Mouse (Mus musculus): ENCODE results near the gene Lrp2. TPM values are rescaled to one million over a fixed set of nuclear protein-coding genes. Genes with fewer than 3 reads are reported as not detected.

Gene Lrp2
- polyA plus RNA-seq, 1 experiment, result 0.07 TPM

- Histone ChIP-seq H3ac (ENCODE audit: control insufficient read depth, insufficient read length) (no peak overlapping the region), H3K4me3 (no peak overlapping the region), H3K4me2 (ENCODE audit: low read depth) (no peak overlapping the region), H3K27me3 (ENCODE audit: control insufficient read depth, insufficient read depth, insufficient read length) (no peaks in the 10 kb centered on the region), H3K36me3 (ENCODE audit: control insufficient read depth, insufficient read depth) (peaks cover 4% of the 10 kb centered on the region), H3K79me2 (ENCODE audit: control insufficient read depth, insufficient read depth) (no peaks in the 10 kb centered on the region)
- TF ChIP-seq REST (IDR thresholded peaks at IDR 0.05; ENCODE audit: insufficient read depth, insufficient read length) (no peak), MAX (IDR thresholded peaks at IDR 0.05; ENCODE audit: low read depth) (no peak), CEBPB (IDR thresholded peaks at IDR 0.05; ENCODE audit: insufficient read depth, poor library complexity, severe bottlenecking) (no peak), E2F4 (IDR thresholded peaks at IDR 0.05; ENCODE audit: insufficient read depth) (no peak), MYOD1 (IDR thresholded peaks at IDR 0.05; ENCODE audit: control insufficient read depth in 1 of 3, insufficient read length in 2 of 3, low read depth in 2 of 3) (no peak), POLR2AphosphoS2 (IDR thresholded peaks at IDR 0.05; ENCODE audit: insufficient read length, low read depth) (no peak), TCF3 (IDR thresholded peaks at IDR 0.05; ENCODE audit: insufficient read length, low read depth) (no peak), TCF12 (IDR thresholded peaks at IDR 0.05; ENCODE audit: insufficient read depth, poor library complexity, severe bottlenecking) (no peak), USF1 (IDR thresholded peaks at IDR 0.05; ENCODE audit: low read depth) (no peak), SRF (IDR thresholded peaks at IDR 0.05; ENCODE audit: control insufficient read depth, insufficient read length, low read depth) (no peak), MYOG (IDR thresholded peaks at IDR 0.05; ENCODE audit: control insufficient read depth in 1 of 3, insufficient read depth in 1 of 3, insufficient read length in 2 of 3, low read depth in 2 of 3) (no peak), POLR2A (IDR thresholded peaks at IDR 0.05; ENCODE audit: insufficient read length, low read depth) (no peak)
Observed at GRCm38 (mm10) chr2:69395597-69396248, 190.1 kb downstream of the Lrp2 start.

DNA sequence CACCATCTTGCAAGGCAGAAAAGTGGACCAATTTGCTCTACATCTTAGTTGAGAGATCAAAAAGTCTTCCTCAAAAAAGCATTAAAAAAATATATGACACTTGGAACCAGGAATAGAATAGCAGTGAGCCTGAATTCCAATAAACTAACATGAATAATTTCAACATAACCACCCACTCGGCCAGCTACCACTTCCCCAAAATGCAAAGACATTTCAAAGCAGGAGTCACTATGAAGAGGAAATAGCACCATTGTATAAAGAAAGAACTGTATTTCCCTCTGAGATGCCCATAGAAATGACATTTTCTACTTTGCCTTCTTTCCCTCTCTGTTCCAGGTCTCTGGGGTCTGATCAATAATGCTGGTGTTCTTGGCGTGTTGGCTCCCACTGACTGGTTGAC is 191.9 kb downstream of the Lrp2 start:
- Histone ChIP-seq H3K36me3 (ENCODE audit: control insufficient read depth, insufficient read depth) (peaks cover 4% of the 10 kb centered on the region), H3K79me2 (ENCODE audit: control insufficient read depth, insufficient read depth) (no peaks in the 10 kb centered on the region), H3ac (ENCODE audit: control insufficient read depth, insufficient read length) (no peak overlapping the region), H3K27me3 (ENCODE audit: control insufficient read depth, insufficient read depth, insufficient read length) (no peaks in the 10 kb centered on the region), H3K4me3 (no peak overlapping the region), H3K4me2 (ENCODE audit: low read depth) (no peak overlapping the region)
- TF ChIP-seq MAX (IDR thresholded peaks at IDR 0.05; ENCODE audit: low read depth), result no peak
- TF ChIP-seq SRF (IDR thresholded peaks at IDR 0.05; ENCODE audit: control insufficient read depth, insufficient read length, low read depth), result no peak
- no peak for TF ChIP-seq USF1 (IDR thresholded peaks at IDR 0.05; ENCODE audit: low read depth)
- no peak for TF ChIP-seq E2F4 (IDR thresholded peaks at IDR 0.05; ENCODE audit: insufficient read depth)
- no peak for TF ChIP-seq REST (IDR thresholded peaks at IDR 0.05; ENCODE audit: insufficient read depth, insufficient read length)
- TF ChIP-seq POLR2A (IDR thresholded peaks at IDR 0.05; ENCODE audit: insufficient read length, low read depth), result no peak
- TF ChIP-seq TCF3 (IDR thresholded peaks at IDR 0.05; ENCODE audit: insufficient read length, low read depth), result no peak
- no peak for TF ChIP-seq CEBPB (IDR thresholded peaks at IDR 0.05; ENCODE audit: insufficient read depth, poor library complexity, severe bottlenecking)
- no peak for TF ChIP-seq MYOG (IDR thresholded peaks at IDR 0.05; ENCODE audit: control insufficient read depth in 1 of 3, insufficient read depth in 1 of 3, insufficient read length in 2 of 3, low read depth in 2 of 3)
- TF ChIP-seq MYOD1 (IDR thresholded peaks at IDR 0.05; ENCODE audit: control insufficient read depth in 1 of 3, insufficient read length in 2 of 3, low read depth in 2 of 3), result no peak
- TF ChIP-seq POLR2AphosphoS2 (IDR thresholded peaks at IDR 0.05; ENCODE audit: insufficient read length, low read depth), result no peak
- no peak for TF ChIP-seq TCF12 (IDR thresholded peaks at IDR 0.05; ENCODE audit: insufficient read depth, poor library complexity, severe bottlenecking)

GRCm38 (mm10) chr2:69386118-69386871 is 199.6 kb downstream of the Lrp2 start:
- Histone ChIP-seq H3K36me3 (ENCODE audit: control insufficient read depth, insufficient read depth) (no peaks in the 10 kb centered on the region), H3K79me2 (ENCODE audit: control insufficient read depth, insufficient read depth) (no peaks in the 10 kb centered on the region), H3K4me2 (ENCODE audit: low read depth) (no peak overlapping the region), H3K4me3 (no peak overlapping the region), H3ac (ENCODE audit: control insufficient read depth, insufficient read length) (no peak overlapping the region), H3K27me3 (ENCODE audit: control insufficient read depth, insufficient read depth, insufficient read length) (no peaks in the 10 kb centered on the region)
- TF ChIP-seq MAX (IDR thresholded peaks at IDR 0.05; ENCODE audit: low read depth), result no peak
- TF ChIP-seq TCF12 (IDR thresholded peaks at IDR 0.05; ENCODE audit: insufficient read depth, poor library complexity, severe bottlenecking), result no peak
- TF ChIP-seq MYOD1 (IDR thresholded peaks at IDR 0.05; ENCODE audit: control insufficient read depth in 1 of 3, insufficient read length in 2 of 3, low read depth in 2 of 3), result no peak
- no peak for TF ChIP-seq E2F4 (IDR thresholded peaks at IDR 0.05; ENCODE audit: insufficient read depth)
- TF ChIP-seq POLR2A (IDR thresholded peaks at IDR 0.05; ENCODE audit: insufficient read length, low read depth), result no peak
- no peak for TF ChIP-seq USF1 (IDR thresholded peaks at IDR 0.05; ENCODE audit: low read depth)
- TF ChIP-seq CEBPB (IDR thresholded peaks at IDR 0.05; ENCODE audit: insufficient read depth, poor library complexity, severe bottlenecking), result no peak
- no peak for TF ChIP-seq TCF3 (IDR thresholded peaks at IDR 0.05; ENCODE audit: insufficient read length, low read depth)
- TF ChIP-seq SRF (IDR thresholded peaks at IDR 0.05; ENCODE audit: control insufficient read depth, insufficient read length, low read depth), result no peak
- no peak for TF ChIP-seq REST (IDR thresholded peaks at IDR 0.05; ENCODE audit: insufficient read depth, insufficient read length)
- no peak for TF ChIP-seq POLR2AphosphoS2 (IDR thresholded peaks at IDR 0.05; ENCODE audit: insufficient read length, low read depth)

DNA sequence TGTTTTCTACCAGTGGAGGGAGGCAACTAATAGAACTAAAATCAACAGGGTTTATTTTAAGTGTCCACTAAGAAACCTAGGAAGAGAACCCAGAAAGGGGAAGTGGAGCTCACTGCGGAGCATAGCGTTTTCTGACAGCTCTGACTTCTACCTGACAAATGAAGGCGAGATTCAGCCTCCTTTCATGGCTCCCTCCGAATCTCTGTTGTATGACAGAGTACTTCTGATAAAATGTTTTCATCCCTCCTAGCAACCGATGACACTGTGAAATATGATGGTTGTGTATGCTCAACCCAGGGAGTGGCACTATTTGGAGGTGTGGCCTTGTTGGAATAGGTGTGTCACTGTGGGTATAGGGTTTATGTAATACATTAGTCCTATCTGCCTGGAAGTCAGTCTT is 203.0 kb downstream of the Lrp2 start:
- TF ChIP-seq CEBPB (IDR thresholded peaks at IDR 0.05; ENCODE audit: insufficient read depth, poor library complexity, severe bottlenecking) (no peak), POLR2A (IDR thresholded peaks at IDR 0.05; ENCODE audit: insufficient read length, low read depth) (no peak), E2F4 (IDR thresholded peaks at IDR 0.05; ENCODE audit: insufficient read depth) (no peak), TCF3 (IDR thresholded peaks at IDR 0.05; ENCODE audit: insufficient read length, low read depth) (no peak), MAX (IDR thresholded peaks at IDR 0.05; ENCODE audit: low read depth) (no peak)
- no peak overlapping the region for H3K4me3 ChIP-seq
- no peak overlapping the region for H3K4me2 ChIP-seq (ENCODE audit: low read depth)
- no peaks in the 10 kb centered on the region for H3K36me3 ChIP-seq (ENCODE audit: control insufficient read depth, insufficient read depth)
- no peaks in the 10 kb centered on the region for H3K27me3 ChIP-seq (ENCODE audit: control insufficient read depth, insufficient read depth, insufficient read length)
- no peaks in the 10 kb centered on the region for H3K79me2 ChIP-seq (ENCODE audit: control insufficient read depth, insufficient read depth)
- no peak overlapping the region for H3ac ChIP-seq (ENCODE audit: control insufficient read depth, insufficient read length)
